Mouse (Mus musculus) lung, embryonic 15.5 days (tissue): ENCODE data around the gene Morn3. TPM values are rescaled to one million over a fixed set of nuclear protein-coding genes. Genes with fewer than 3 reads are reported as not detected.

Source experiments
- ATAC-seq: fragments of 200-750 bp; cut with Nextera tagmentation; 2 replicates; pipeline ENCODE4 v1.8.0; 2017; ENCODE audit warnings: moderate number of reproducible peaks, borderline replicate concordance; ENCODE audit not compliant: low FRiP score, low TSS enrichment; ENCODE audit errors: extremely low read depth
- H3K27ac ChIP-seq: fragments of 300-500 bp; sonication (generic); 2 replicates; pipeline ENCODE4 v1.5.1; 2015; ENCODE audit warnings: moderate library complexity, mild to moderate bottlenecking, inconsistent platforms
- H3K27me3 ChIP-seq: fragments of 300-500 bp; sonication (generic); 2 replicates; pipeline ENCODE4 v1.6.1; 2015; ENCODE audit warnings: inconsistent platforms
- H3K36me3 ChIP-seq: fragments of 300-500 bp; sonication (generic); 2 replicates; pipeline ENCODE4 v1.6.1; 2015; ENCODE audit warnings: inconsistent platforms
- H3K4me1 ChIP-seq: fragments of 300-500 bp; sonication (generic); 2 replicates; pipeline ENCODE4 v1.6.1; 2015; ENCODE audit warnings: inconsistent platforms
- H3K4me2 ChIP-seq: fragments of 300-500 bp; sonication (generic); 2 replicates; pipeline ENCODE4 v1.6.1; 2015; ENCODE audit warnings: inconsistent platforms, mild to moderate bottlenecking, moderate library complexity
- H3K4me3 ChIP-seq: fragments of 300-500 bp; sonication (generic); 2 replicates; pipeline ENCODE4 v1.5.1; 2015; ENCODE audit warnings: mild to moderate bottlenecking, inconsistent platforms
- H3K9ac ChIP-seq: fragments of 300-500 bp; sonication (generic); 2 replicates; pipeline ENCODE4 v1.6.1; 2015; ENCODE audit warnings: inconsistent platforms
- H3K9me3 ChIP-seq: fragments of 300-500 bp; sonication (generic); 2 replicates; pipeline ENCODE4 v1.6.1; 2016; ENCODE audit warnings: inconsistent platforms
- WGBS: fragments of 180-500 bp; shearing (Covaris S2); methylation state at CpG from one replicate; pipeline ENCODE4 v1.1.7; 2015; 5-methylcytosine and 5-hydroxymethylcytosine counted together
- polyA plus RNA-seq: library from polyadenylated mRNA; unstranded; fragments of >200 nt; fragmentation: Nextera tagmentation; extraction: Ambion mirVana; gene quantifications from 2 replicates; pipeline ENCODE4 v1.2.1, GENCODE M21; 2015

The Morn3 gene
- polyA plus RNA-seq, 1 experiment from 2014 or later: 1.3 TPM

DNA sequence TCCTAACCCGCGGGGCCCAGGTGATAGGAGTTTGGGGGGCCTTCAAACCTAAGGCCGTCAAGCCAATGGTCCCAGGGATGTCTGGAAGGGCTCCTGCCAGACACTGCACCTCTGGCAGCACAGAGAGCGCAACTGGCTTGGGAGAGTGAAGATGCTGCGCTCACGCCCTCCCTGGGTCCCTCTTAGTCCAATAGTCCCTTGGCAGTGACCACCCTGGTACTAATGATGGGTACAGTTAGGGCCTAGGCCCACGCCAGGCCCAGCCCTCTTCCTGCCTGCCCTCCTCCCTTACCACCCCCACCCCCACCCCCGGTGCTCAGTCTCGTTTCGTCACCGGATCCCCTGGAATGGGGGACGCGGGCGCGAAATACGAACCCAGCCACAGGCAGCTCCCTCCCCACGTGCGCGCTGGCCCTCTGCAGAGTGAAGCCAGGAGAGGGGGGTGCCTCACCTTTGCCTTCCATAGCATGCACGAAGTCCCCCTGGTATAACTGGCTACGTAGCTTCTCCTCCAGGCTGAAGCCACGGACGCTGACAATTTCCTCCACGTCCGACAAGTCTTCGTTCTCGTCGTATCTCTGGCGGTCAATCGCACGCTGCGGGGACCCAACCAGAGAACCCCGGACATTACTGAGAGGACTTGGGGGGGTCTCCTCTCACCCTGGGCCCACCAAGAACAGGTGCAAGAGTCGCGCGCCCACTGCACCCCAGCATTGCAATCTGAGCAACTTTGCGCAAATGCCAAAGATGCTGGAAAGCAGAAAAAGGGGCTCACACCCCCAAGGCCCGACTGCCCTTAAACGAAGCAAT is 59.4 kb downstream of the Morn3 start:
- no peaks in the 10 kb centered on the region for H3K36me3 ChIP-seq
- peak; percentile 35; the same call in 1 of the 2 replicates for ATAC-seq
- peak overlapping the region; percentile 95 for H3K4me2 ChIP-seq
- peak overlapping the region; percentile 87 for H3K27ac ChIP-seq
- WGBS: 5% methylated on average over 39 of the region's 39 CpGs
- H3K9ac ChIP-seq: peak overlapping the region; percentile 77
- no peaks in the 10 kb centered on the region for H3K9me3 ChIP-seq
- H3K4me1 ChIP-seq: peaks cover 38% of the 10 kb centered on the region
- no peaks in the 10 kb centered on the region for H3K27me3 ChIP-seq
- peak overlapping the region; percentile 77 for H3K4me3 ChIP-seq

DNA sequence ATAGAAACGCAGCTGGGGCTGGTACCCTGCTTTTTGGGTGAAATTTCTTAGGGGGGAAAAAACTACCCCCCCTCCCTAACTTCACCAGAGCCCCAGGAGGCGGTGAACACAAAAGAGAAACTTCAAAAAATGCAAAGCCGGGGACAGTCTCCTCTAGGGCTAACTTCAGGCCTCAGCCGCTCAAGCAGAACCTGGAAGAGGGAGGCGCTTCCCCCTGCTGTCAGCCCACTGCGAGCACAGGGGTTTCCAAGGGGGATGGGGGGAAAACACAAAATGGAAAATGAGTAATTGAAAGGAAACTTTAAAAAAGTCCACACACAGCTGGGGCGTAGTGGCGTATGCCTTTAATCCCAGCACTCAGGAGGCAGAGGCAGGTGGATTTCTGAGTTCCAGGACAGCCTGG is 60.7 kb downstream of the Morn3 start:
- Histone ChIP-seq H3K36me3 (no peaks in the 10 kb centered on the region), H3K4me3 (no peak overlapping the region), H3K9ac (no peak overlapping the region), H3K4me2 (peak overlapping the region; percentile 95), H3K4me1 (peaks cover 34% of the 10 kb centered on the region), H3K27ac (no peak overlapping the region), H3K27me3 (no peaks in the 10 kb centered on the region), H3K9me3 (no peaks in the 10 kb centered on the region)
- ATAC-seq: no peak
- 50% methylated on average over 8 of the region's 8 CpGs for WGBS

Other genes with a start within 250 kb of the Morn3 start
- gene Anapc5, start 225.7 kb downstream of the Morn3 start, polyA plus RNA-seq: 431 and 432 TPM in 2 replicates
- 30.9 and 31.9 TPM in 2 replicates for gene Rnf34, start 197.0 kb downstream of the Morn3 start, polyA plus RNA-seq
- 36.4 and 38.1 TPM in 2 replicates for gene Kdm2b, start 57.2 kb downstream of the Morn3 start, polyA plus RNA-seq
- 18.2 and 20.0 TPM in 2 replicates for gene Orai1, start 31.9 kb downstream of the Morn3 start, polyA plus RNA-seq
- 12.8 and 14.0 TPM in 2 replicates for gene Tmem120b, start 21.4 kb upstream of the Morn3 start, polyA plus RNA-seq
- gene Rhof, start 85.7 kb upstream of the Morn3 start, polyA plus RNA-seq: 2.7 and 2.8 TPM in 2 replicates
- gene Setd1b, start 95.2 kb upstream of the Morn3 start, polyA plus RNA-seq: 8.7 and 9.2 TPM in 2 replicates
- gene Psmd9, start 122.4 kb upstream of the Morn3 start, polyA plus RNA-seq: 85.3 and 88.7 TPM in 2 replicates
- gene Hpd, start 135.7 kb upstream of the Morn3 start, polyA plus RNA-seq: 0.72 TPM in 1 of 2 replicates, not detected in the other
- gene Wdr66, start 205.1 kb upstream of the Morn3 start, polyA plus RNA-seq: 0.84 and 1.00 TPM in 2 replicates